In genomic region chr11:67819604-67820003, GRCm38 (mm10) we compare ENCODE assay signal across 9 mouse cellular contexts. TPM values are rescaled to one million over a fixed set of nuclear protein-coding genes. Genes with fewer than 3 reads are reported as not detected.
DNase-seq lines count a peak whose midpoint lies in the region; ATAC-seq and TF ChIP-seq lines count a peak whose summit lies in the region.
"Had no signal": no experiment of that assay in that cellular context is flagged by ENCODE, and none has a peak within 500 bp of the region (broad histone marks: within the 10 kb centered on the region; RNA-seq: fewer than 3 reads in every experiment).

No protein-coding gene starts in this region.

- no peak overlapping the region for H3ac ChIP-seq in C2C12 (ENCODE audit: control insufficient read depth, insufficient read length, low read depth)

- H3K4me2 ChIP-seq in embryonic facial prominence, embryonic 12.5 days (replicated peaks) = peak overlapping the region; percentile 23; the same call in 1 of the 2 replicates
- peak overlapping the region; percentile 42 for H3K4me2 ChIP-seq in hindbrain, postnatal 0 days (ENCODE audit: low read depth, low read length)
- peak overlapping the region; percentile 37 for H3K4me2 ChIP-seq in limb, embryonic 14.5 days (replicated peaks; ENCODE audit: low read depth, low read length, severe bottlenecking)
- peak overlapping the region; percentile 52 for H3K4me2 ChIP-seq in neural tube, embryonic 15.5 days

- H3K4me1 ChIP-seq in embryonic facial prominence, embryonic 12.5 days = no peaks in the 10 kb centered on the region
- H3K4me1 ChIP-seq in hindbrain, postnatal 0 days (ENCODE audit: insufficient read depth, low read length) = no peaks in the 10 kb centered on the region
- H3K4me1 ChIP-seq in limb, embryonic 14.5 days (ENCODE audit: control insufficient read depth, insufficient read depth, low read length) = peaks cover 3% of the 10 kb centered on the region; the same call in 1 of the 2 replicates
- H3K4me1 ChIP-seq in neural tube, embryonic 15.5 days = peaks cover 4% of the 10 kb centered on the region

- 15% methylated on average over 5 of the region's 5 CpGs for WGBS in embryonic facial prominence, embryonic 12.5 days
- 9% methylated on average over 5 of the region's 5 CpGs for WGBS in hindbrain, postnatal 0 days
- 5% methylated on average over 5 of the region's 5 CpGs for WGBS in limb, embryonic 14.5 days
- WGBS in neural tube, embryonic 15.5 days = 18% methylated on average over 5 of the region's 5 CpGs

- H3K79me3 ChIP-seq in C2C12 (ENCODE audit: low read depth) = no peaks in the 10 kb centered on the region

- H3K9ac ChIP-seq in embryonic facial prominence, embryonic 12.5 days = no peak overlapping the region
- H3K9ac ChIP-seq in hindbrain, postnatal 0 days (replicated peaks; ENCODE audit: low read length) = no peak overlapping the region
- 0 out of 2 replicates have a peak overlapping the region, but pooled peaks have one; percentile 34 for H3K9ac ChIP-seq in limb, embryonic 14.5 days (ENCODE audit: low read depth, low read length, severe bottlenecking)
- peak overlapping the region; percentile 38 for H3K9ac ChIP-seq in neural tube, embryonic 15.5 days (replicated peaks)

- peak; percentile 30 for TF ChIP-seq CTCF in C2C12 (IDR thresholded peaks at IDR 0.05; ENCODE audit: control insufficient read depth, insufficient read depth, insufficient read length)
- TF ChIP-seq CTCF in hindbrain, postnatal 0 days (IDR thresholded peaks at IDR 0.05; ENCODE audit: low read depth) = peak; percentile 84

- H3K4me3 ChIP-seq in C2C12 (ENCODE audit: insufficient read depth, poor library complexity, severe bottlenecking) = no peak overlapping the region
- H3K4me3 ChIP-seq in embryonic facial prominence, embryonic 12.5 days = no peak overlapping the region
- H3K4me3 ChIP-seq in hindbrain, postnatal 0 days (ENCODE audit: low read length) = no peak overlapping the region
- H3K4me3 ChIP-seq in limb, embryonic 14.5 days (replicated peaks; ENCODE audit: low read length) = no peak overlapping the region
- 0 out of 2 replicates have a peak overlapping the region, but pooled peaks have one; percentile 8 for H3K4me3 ChIP-seq in neural tube, embryonic 15.5 days (replicated peaks)

- H3K9me3 ChIP-seq in embryonic facial prominence, embryonic 12.5 days = no peaks in the 10 kb centered on the region
- no peaks in the 10 kb centered on the region for H3K9me3 ChIP-seq in hindbrain, postnatal 0 days (ENCODE audit: low read length)
- H3K9me3 ChIP-seq in limb, embryonic 14.5 days (ENCODE audit: control insufficient read depth, low read length) = no peaks in the 10 kb centered on the region
- no peaks in the 10 kb centered on the region for H3K9me3 ChIP-seq in neural tube, embryonic 15.5 days (replicated peaks)

- no peaks in the 10 kb centered on the region for H3K79me2 ChIP-seq in C2C12 (ENCODE audit: control insufficient read depth, insufficient read depth)

- ATAC-seq in embryonic facial prominence, embryonic 12.5 days (ENCODE audit: insufficient number of reproducible peaks, insufficient read depth, low FRiP score, low TSS enrichment) = no peak
- ATAC-seq in hindbrain, postnatal 0 days = peak; percentile 47; the same call in 1 of the 2 replicates
- ATAC-seq in limb, embryonic 14.5 days (ENCODE audit: low FRiP score, low read depth) = no peak
- no peak for ATAC-seq in neural tube, embryonic 15.5 days (ENCODE audit: low FRiP score)

- H3K36me3 ChIP-seq in C2C12 (ENCODE audit: control insufficient read depth, insufficient read depth) = no peaks in the 10 kb centered on the region
- no peaks in the 10 kb centered on the region for H3K36me3 ChIP-seq in embryonic facial prominence, embryonic 12.5 days
- no peaks in the 10 kb centered on the region for H3K36me3 ChIP-seq in hindbrain, postnatal 0 days (ENCODE audit: insufficient read depth, low read length)
- H3K36me3 ChIP-seq in limb, embryonic 14.5 days (ENCODE audit: control insufficient read depth, insufficient read depth, low read length) = no peaks in the 10 kb centered on the region
- no peaks in the 10 kb centered on the region for H3K36me3 ChIP-seq in neural tube, embryonic 15.5 days
- H3K36me3 ChIP-seq: G1E had no signal

- peak; percentile 6 to 21 for DNase-seq in cerebellum, adult 18-20 months
- DNase-seq in cerebellum, adult 11 months = no peak
- peak; percentile 83 for DNase-seq in hindbrain, postnatal 0 days (ENCODE audit: low spot score)
- peak; percentile 69 for DNase-seq in limb, embryonic 14.5 days (ENCODE audit: low spot score)
- DNase-seq in ovary, postnatal 10 days (ENCODE audit: low spot score) = no peak

- no peak overlapping the region for H3K27ac ChIP-seq in embryonic facial prominence, embryonic 12.5 days
- H3K27ac ChIP-seq in hindbrain, postnatal 0 days = no peak overlapping the region
- no peak overlapping the region for H3K27ac ChIP-seq in limb, embryonic 14.5 days (replicated peaks; ENCODE audit: low read depth, low read length)
- H3K27ac ChIP-seq in neural tube, embryonic 15.5 days (replicated peaks) = no peak overlapping the region

- no peak for TF ChIP-seq POLR2A in limb, embryonic 14.5 days (IDR thresholded peaks at IDR 0.05; ENCODE audit: borderline replicate concordance, extremely low read depth, insufficient read depth, insufficient read length)

- H3K27me3 ChIP-seq in C2C12 (ENCODE audit: control insufficient read depth, insufficient read depth, insufficient read length) = peaks cover 9% of the 10 kb centered on the region
- no peaks in the 10 kb centered on the region for H3K27me3 ChIP-seq in embryonic facial prominence, embryonic 12.5 days
- H3K27me3 ChIP-seq in hindbrain, postnatal 0 days (ENCODE audit: insufficient read depth, low read length) = no peaks in the 10 kb centered on the region
- H3K27me3 ChIP-seq in limb, embryonic 14.5 days (ENCODE audit: control insufficient read depth, insufficient read depth, low read length) = no peaks in the 10 kb centered on the region
- no peaks in the 10 kb centered on the region for H3K27me3 ChIP-seq in neural tube, embryonic 15.5 days (replicated peaks)

TF ChIP-seq in C2C12, 6 proteins besides CTCF, POLR2A, EP300 and RAD21:
- TF ChIP-seq MYOG (IDR thresholded peaks at IDR 0.05; ENCODE audit: control insufficient read depth, extremely low read depth, insufficient read length) (no peak), USF1 (IDR thresholded peaks at IDR 0.05; ENCODE audit: low read depth) (no peak), MAX (IDR thresholded peaks at IDR 0.05) (no peak), MYOD1 (IDR thresholded peaks at IDR 0.05; ENCODE audit: control insufficient read depth, insufficient read length, low read depth) (no peak), CEBPB (IDR thresholded peaks at IDR 0.05; ENCODE audit: low read depth) (no peak), FOSL1 (IDR thresholded peaks at IDR 0.05; ENCODE audit: insufficient read depth, low read length, poor library complexity, severe bottlenecking) (no peak)
TF ChIP-seq in C2C12: peak in this region for 0.

RNA-seq across cellular contexts. Expression of gene Dhrs7c, which starts 21.6 kb away (rescaled TPM):
- polyA plus RNA-seq in C2C12 (2012; fragmentation: generic; extraction: Trizol) = 0.08 TPM
- polyA plus RNA-seq in embryonic facial prominence, embryonic 12.5 days (2016; fragmentation: Nextera tagmentation; extraction: Ambion mirVana) = 1.1 and 1.2 TPM in 2 replicates
- total RNA-seq in hindbrain, postnatal 0 days (2014; rRNA removed) = 0.16 TPM in 1 of 2 replicates, not detected in the other
- polyA plus RNA-seq in hindbrain, postnatal 0 days (2015; fragmentation: Nextera tagmentation; extraction: Ambion mirVana) = 0.18 TPM in 1 of 2 replicates, not detected in the other
- 11.4 and 14.7 TPM in 2 replicates for polyA plus RNA-seq in limb, embryonic 14.5 days (2012; rRNA removed)
- polyA plus RNA-seq in limb, embryonic 14.5 days (2014; fragmentation: Nextera tagmentation; extraction: Ambion mirVana) = 4.4 and 12.1 TPM in 2 replicates
- 0.68 and 1.3 TPM in 2 replicates for polyA plus RNA-seq in neural tube, embryonic 15.5 days (2015; fragmentation: Nextera tagmentation; extraction: Ambion mirVana)
- total RNA-seq: G1E had no signal
- polyA plus RNA-seq: G1E had no signal

RNA-seq across cellular contexts. Expression of gene Gsg1l2, which starts 45.2 kb away (rescaled TPM):
- not detected for polyA plus RNA-seq in C2C12 (2012; fragmentation: generic; extraction: Trizol)
- polyA plus RNA-seq in embryonic facial prominence, embryonic 12.5 days (2016; fragmentation: Nextera tagmentation; extraction: Ambion mirVana) = not detected in 2 replicates
- total RNA-seq in hindbrain, postnatal 0 days (2014; rRNA removed) = not detected in 2 replicates
- polyA plus RNA-seq in hindbrain, postnatal 0 days (2015; fragmentation: Nextera tagmentation; extraction: Ambion mirVana) = 0.20 TPM in 1 of 2 replicates, not detected in the other
- polyA plus RNA-seq in limb, embryonic 14.5 days (2012; rRNA removed) = not detected in 2 replicates
- not detected in 2 replicates for polyA plus RNA-seq in limb, embryonic 14.5 days (2014; fragmentation: Nextera tagmentation; extraction: Ambion mirVana)
- polyA plus RNA-seq in neural tube, embryonic 15.5 days (2015; fragmentation: Nextera tagmentation; extraction: Ambion mirVana) = 0.20 TPM in 1 of 2 replicates, not detected in the other
- total RNA-seq: G1E had no signal
- polyA plus RNA-seq: G1E had no signal

RNA-seq across cellular contexts. Expression of gene Glp2r, which starts 48.7 kb away (rescaled TPM):
- polyA plus RNA-seq in C2C12 (2012; fragmentation: generic; extraction: Trizol) = not detected
- polyA plus RNA-seq in embryonic facial prominence, embryonic 12.5 days (2016; fragmentation: Nextera tagmentation; extraction: Ambion mirVana) = 0.04 and 0.08 TPM in 2 replicates
- total RNA-seq in hindbrain, postnatal 0 days (2014; rRNA removed) = 0.04 TPM in 1 of 2 replicates, not detected in the other
- 0.09 TPM in 1 of 2 replicates, not detected in the other for polyA plus RNA-seq in hindbrain, postnatal 0 days (2015; fragmentation: Nextera tagmentation; extraction: Ambion mirVana)
- polyA plus RNA-seq in limb, embryonic 14.5 days (2012; rRNA removed) = 0.03 TPM in 1 of 2 replicates, not detected in the other
- polyA plus RNA-seq in limb, embryonic 14.5 days (2014; fragmentation: Nextera tagmentation; extraction: Ambion mirVana) = 0.14 TPM in 1 of 2 replicates, not detected in the other
- 0.13 TPM in 1 of 2 replicates, not detected in the other for polyA plus RNA-seq in neural tube, embryonic 15.5 days (2015; fragmentation: Nextera tagmentation; extraction: Ambion mirVana)
- polyA plus RNA-seq: G1E had no signal

Comparison
In these comparisons a context has a peak if more than half of its experiments do, and no peak if none do; other contexts are left out.
1. DNase-seq: peak in cerebellum, adult 18-20 months (2 of 2), hindbrain, postnatal 0 days (single experiment) and limb, embryonic 14.5 days (single experiment); none in cerebellum, adult 11 months (single experiment) and ovary, postnatal 10 days (single experiment).
2. H3K9ac ChIP-seq: peak in limb, embryonic 14.5 days (single experiment) and neural tube, embryonic 15.5 days (single experiment); none in embryonic facial prominence, embryonic 12.5 days (single experiment) and hindbrain, postnatal 0 days (single experiment).
3. Peak in every context shown above with its lines, with median percentiles within 50 percentile points of each other: H3K4me2 ChIP-seq.